Mouse (Mus musculus) thymus, adult 18-20 months (tissue): Measurements from ENCODE around the gene Rictor.
"Not testable (repeated sequence)": the region's sequence is repeated elsewhere in the genome, so short reads cannot be mapped to it uniquely, and the experiment has no call there.

Experiments used
- DNase-seq, 2 experiments: peaks; one replicate each; pipeline ENCODE4 v3.0.0; 2022; ENCODE audit warnings: mixed read lengths in 2 of 2

Gene Rictor

GRCm38 (mm10) chr15:6739180-6739579, 31.0 kb downstream of the Rictor start:
- no peak for DNase-seq

DNA sequence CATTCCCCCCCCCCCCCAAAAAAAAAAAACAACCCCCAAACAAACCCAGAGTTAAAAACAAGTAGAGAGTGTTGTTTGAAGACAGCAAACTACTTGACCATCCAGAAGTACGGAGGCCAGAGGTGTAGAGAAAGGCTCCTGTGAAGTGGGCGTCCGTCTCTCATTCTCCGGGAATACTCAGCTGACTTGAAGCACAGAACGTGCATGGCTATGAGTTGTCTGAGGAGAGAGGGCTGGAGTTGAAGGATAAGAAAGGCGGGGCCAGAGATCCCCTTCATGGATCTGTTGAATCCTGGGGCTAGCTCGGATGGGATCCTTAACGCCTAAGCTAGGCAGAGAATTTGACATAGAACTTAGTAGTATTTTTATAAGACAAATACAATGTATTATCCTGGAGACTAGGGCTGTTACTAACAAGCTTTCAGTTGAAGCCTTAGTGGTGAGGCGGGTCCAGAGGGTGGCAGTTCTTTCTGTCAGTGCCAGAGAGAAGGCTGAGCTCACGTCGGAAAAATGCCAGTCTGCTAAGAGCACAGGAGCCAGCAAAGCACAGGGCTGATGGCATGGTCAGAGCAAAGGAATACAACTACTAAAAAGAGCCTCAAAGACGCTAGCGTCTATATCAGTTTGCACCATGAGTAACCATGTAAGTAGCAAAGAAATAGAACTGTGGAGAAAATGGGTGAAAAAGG, 34.3 kb downstream of the Rictor start:
- DNase-seq, result no peak

- no peak for DNase-seq
Measured at GRCm38 (mm10) chr15:6743723-6744122, 35.5 kb downstream of the Rictor start.

DNA sequence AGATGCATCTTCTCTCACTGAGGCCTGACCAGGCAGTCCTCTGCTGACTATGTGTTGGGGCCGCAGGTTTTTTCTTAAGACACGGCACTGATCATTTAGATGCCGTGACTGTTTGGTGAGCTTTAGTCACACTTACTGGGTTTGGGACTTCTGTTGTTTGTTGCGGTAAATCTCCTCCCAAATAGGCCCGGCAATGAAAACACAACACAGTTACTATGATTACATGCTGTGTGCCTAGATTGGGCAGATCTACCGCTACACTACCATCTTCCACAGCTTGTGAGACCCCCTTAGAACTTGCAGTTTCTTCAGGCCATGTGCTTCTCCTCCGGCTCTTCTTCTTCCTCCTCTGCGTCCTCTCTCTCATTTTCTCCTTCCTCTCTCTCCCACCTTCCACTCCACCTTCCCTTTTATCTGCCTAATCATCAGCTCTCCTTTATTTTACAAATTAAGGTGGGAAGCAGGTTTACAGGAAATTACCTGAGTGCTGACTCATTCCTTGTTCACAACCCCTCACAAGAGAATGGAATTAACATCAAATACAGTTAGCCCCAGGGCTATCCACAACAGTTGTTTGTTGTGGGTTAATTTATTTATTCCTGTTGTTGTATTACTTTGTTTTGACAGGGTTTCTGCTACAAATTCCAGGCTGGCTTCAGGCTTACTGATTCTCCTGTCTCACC, 38.3 kb downstream of the Rictor start:
- not testable (repeated sequence) for DNase-seq

- DNase-seq, result no peak
Measured at GRCm38 (mm10) chr15:6747001-6747400, 38.8 kb downstream of the Rictor start.

GRCm38 (mm10) chr15:6754400-6754799, 46.2 kb downstream of the Rictor start:
- DNase-seq, result no peak

DNA sequence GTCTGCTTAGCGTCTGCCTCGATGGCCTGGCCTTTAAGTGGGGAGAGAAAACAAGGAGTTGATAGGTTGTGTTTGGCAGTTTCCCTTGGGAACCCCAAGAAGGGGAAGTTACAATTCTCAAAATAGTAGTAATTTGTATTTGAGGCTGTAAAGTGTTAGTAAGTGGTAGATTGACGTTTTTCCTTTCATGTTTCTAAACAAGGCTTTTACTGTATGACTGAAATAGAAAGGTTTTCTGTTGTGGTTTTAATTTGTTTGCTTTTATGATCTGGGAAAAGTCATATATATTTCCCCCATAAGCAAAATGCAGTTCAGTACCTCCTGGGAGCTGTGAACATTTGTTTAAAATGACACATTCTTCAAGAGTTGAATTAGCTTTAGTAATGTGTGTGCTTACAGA, 64.1 kb downstream of the Rictor start:
- no peak for DNase-seq

- DNase-seq, result no peak
Measured at GRCm38 (mm10) chr15:6786212-6786611, 78.0 kb downstream of the Rictor start.

DNA sequence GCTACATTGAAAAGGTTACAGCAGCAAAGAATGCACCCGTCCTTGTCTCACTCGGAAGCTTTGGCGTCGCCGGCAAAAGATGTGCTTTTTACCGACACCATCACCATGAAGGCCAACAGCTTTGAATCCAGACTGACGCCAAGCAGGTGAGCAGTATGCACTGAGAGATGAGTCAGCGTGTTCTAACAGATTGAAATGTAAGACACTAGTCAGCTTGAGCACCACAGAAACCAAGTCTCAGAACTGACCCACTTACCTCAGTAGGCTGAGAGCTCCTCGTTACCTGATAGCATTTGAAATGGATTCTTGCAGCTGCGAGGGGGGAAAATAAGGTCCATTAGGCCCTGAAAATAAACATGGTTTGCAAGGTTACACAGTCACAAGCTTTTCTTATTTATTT, 79.1 kb downstream of the Rictor start:
- DNase-seq, result no peak

GRCm38 (mm10) chr15:6790011-6790410, 81.8 kb downstream of the Rictor start:
- DNase-seq, result no peak

- DNase-seq, result no peak
Measured at GRCm38 (mm10) chr15:6791648-6792047, 83.5 kb downstream of the Rictor start.

GRCm38 (mm10) chr15:6792846-6793245, 84.7 kb downstream of the Rictor start:
- no peak for DNase-seq

DNA sequence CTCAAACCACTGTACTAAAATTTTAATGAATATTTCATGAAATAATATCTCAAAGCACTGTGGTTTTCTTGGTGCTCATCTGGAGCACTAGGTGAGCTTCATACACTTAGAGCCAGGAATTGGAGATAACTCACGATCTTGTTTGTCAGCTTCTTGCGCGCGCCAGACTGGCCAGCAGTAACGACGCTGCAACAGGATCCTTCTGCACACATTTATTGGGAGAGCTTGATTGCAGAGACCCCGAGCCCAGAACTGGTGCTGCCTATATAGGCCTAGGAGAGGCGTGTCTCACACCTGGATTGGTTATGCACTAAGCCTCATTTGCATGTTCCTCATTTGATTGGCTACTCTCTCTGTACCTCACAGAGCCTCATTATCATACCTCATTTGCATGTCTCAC, 93.0 kb downstream of the Rictor start:
- not testable (repeated sequence) for DNase-seq

GRCm38 (mm10) chr15:6815807-6816206, 107.6 kb downstream of the Rictor start:
- DNase-seq, result no peak

DNA sequence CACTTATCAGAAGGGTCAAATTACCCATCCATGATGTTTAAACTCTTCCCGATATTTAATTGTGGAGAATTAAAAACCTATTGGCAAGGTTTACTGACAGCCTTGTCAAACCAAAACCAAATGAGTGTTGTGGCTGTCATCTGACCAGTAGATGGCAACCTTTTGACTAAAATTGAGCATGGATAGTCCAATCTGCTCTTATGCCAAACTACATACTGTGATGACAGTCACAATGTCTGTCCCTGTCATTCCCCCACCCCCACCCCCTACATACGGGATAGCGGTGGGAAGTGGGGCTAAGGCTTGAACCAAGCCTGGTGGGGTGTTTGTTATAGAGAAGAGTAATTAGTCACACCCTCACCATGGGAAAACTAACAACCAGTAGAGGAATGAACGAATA, 132.0 kb downstream of the Rictor start:
- DNase-seq, result no peak

GRCm38 (mm10) chr15:6849851-6850250, 141.7 kb downstream of the Rictor start:
- no peak for DNase-seq
